ENCODE assay signal across 26 mouse cellular contexts in genomic region chr17:9754884-9755405, GRCm38 (mm10).
DNase-seq lines count a peak whose midpoint lies in the region; ATAC-seq and TF ChIP-seq lines count a peak whose summit lies in the region.
"Had no signal": no experiment of that assay in that cellular context is flagged by ENCODE, and none has a peak within 500 bp of the region (broad histone marks: within the 10 kb centered on the region; RNA-seq: fewer than 3 reads in every experiment).

No protein-coding gene starts in this region.

- no peak overlapping the region for H3K4me3 ChIP-seq in gastrocnemius, adult 2 months
- H3K4me3 ChIP-seq in layer of hippocampus, adult 2 months = no peak overlapping the region
- H3K4me3 ChIP-seq in midbrain, postnatal 0 days (ENCODE audit: low read depth, low read length) = no peak overlapping the region
- H3K4me3 ChIP-seq in midbrain, embryonic 14.5 days (replicated peaks; ENCODE audit: low read depth, low read length) = no peak overlapping the region
- H3K4me3 ChIP-seq: embryonic facial prominence, embryonic 15.5 days; forebrain, embryonic 10.5 days; heart, embryonic 15.5 days; limb, embryonic 13.5 days; midbrain, embryonic 12.5 days; myocyte had no signal

- H3K4me1 ChIP-seq in midbrain, postnatal 0 days (ENCODE audit: insufficient read depth, low read length) = no peaks in the 10 kb centered on the region
- H3K4me1 ChIP-seq in midbrain, embryonic 14.5 days (ENCODE audit: control insufficient read depth, insufficient read depth, low read length) = peaks cover 7% of the 10 kb centered on the region

- intact Hi-C loops in gastrocnemius, adult 2 months (cut with DNase I) = loop anchor here (5.0 to 10.0 kb wide), 4 partner anchors 730 to 1312 kb away; no protein-coding TSS in a partner anchor

- peak; percentile 15; the same call in 1 of the 2 replicates for TF ChIP-seq CTCF in gastrocnemius, adult 2 months (IDR thresholded peaks at IDR 0.05)
- peak; percentile 53 for TF ChIP-seq CTCF in layer of hippocampus, adult 2 months (conservative IDR thresholded peaks at IDR 0.05)
- peak; percentile 17; the same call in 1 of the 2 replicates for TF ChIP-seq CTCF in midbrain, postnatal 0 days (IDR thresholded peaks at IDR 0.05)

- no peak for DNase-seq in gastrocnemius, adult 2 months
- DNase-seq in gastrocnemius, postnatal 25 days = no peak
- no peak for DNase-seq in layer of hippocampus, adult 2 months (ENCODE audit: low spot score in 2 of 2)
- DNase-seq in layer of hippocampus, adult 8-10 months (ENCODE audit: low spot score in 2 of 2) = no peak
- no peak for DNase-seq in midbrain, postnatal 0 days (ENCODE audit: low spot score)
- DNase-seq in midbrain, embryonic 14.5 days = no peak
- DNase-seq in urinary bladder, postnatal 10 days (ENCODE audit: low spot score) = no peak
- no peak for DNase-seq in layer of hippocampus, adult 9-11 months
- DNase-seq: adrenal gland, postnatal 10 days; cerebellum, adult 11 months; cerebellum, postnatal 14 days; forebrain, postnatal 0 days; heart, postnatal 4 days; kidney, adult 18-20 months; lung, postnatal 4 days; thymus, postnatal 36 days had no signal

- H3K9me3 ChIP-seq in midbrain, postnatal 0 days (ENCODE audit: low read length) = no peaks in the 10 kb centered on the region
- no peaks in the 10 kb centered on the region for H3K9me3 ChIP-seq in midbrain, embryonic 14.5 days (ENCODE audit: control insufficient read depth, low read length)
- H3K9me3 ChIP-seq: embryonic facial prominence, embryonic 15.5 days; forebrain, embryonic 10.5 days; heart, embryonic 15.5 days; limb, embryonic 13.5 days; midbrain, embryonic 12.5 days had no signal

- no peaks in the 10 kb centered on the region for H3K36me3 ChIP-seq in midbrain, postnatal 0 days (ENCODE audit: insufficient read depth, low read length)
- H3K36me3 ChIP-seq in midbrain, embryonic 14.5 days (ENCODE audit: control insufficient read depth, insufficient read depth, low read length) = no peaks in the 10 kb centered on the region
- H3K36me3 ChIP-seq: embryonic facial prominence, embryonic 15.5 days; forebrain, embryonic 10.5 days; heart, embryonic 15.5 days; limb, embryonic 13.5 days; midbrain, embryonic 12.5 days had no signal

- H3K4me2 ChIP-seq in midbrain, postnatal 0 days (ENCODE audit: low read depth, low read length, poor library complexity, severe bottlenecking) = no peak overlapping the region
- no peak overlapping the region for H3K4me2 ChIP-seq in midbrain, embryonic 14.5 days (ENCODE audit: low read length)
- H3K4me2 ChIP-seq: embryonic facial prominence, embryonic 15.5 days; heart, embryonic 15.5 days; limb, embryonic 13.5 days; midbrain, embryonic 12.5 days had no signal

- no peak for ATAC-seq in midbrain, postnatal 0 days (ENCODE audit: low FRiP score)
- no peak for ATAC-seq in midbrain, embryonic 14.5 days (ENCODE audit: low FRiP score, low TSS enrichment)
- ATAC-seq: activated CD4-positive, CD25-positive, alpha-beta regulatory T cell, adult 4 months; CD4-positive, CD25-positive, alpha-beta regulatory T cell, adult 4 months; forebrain, postnatal 0 days; hindbrain, embryonic 16.5 days had no signal

- 85% methylated on average over 2 of the region's 2 CpGs for WGBS in midbrain, postnatal 0 days
- 85% methylated on average over 2 of the region's 2 CpGs for WGBS in midbrain, embryonic 14.5 days

- H3K27me3 ChIP-seq in midbrain, postnatal 0 days (ENCODE audit: insufficient read depth, low read length) = no peaks in the 10 kb centered on the region
- H3K27me3 ChIP-seq in midbrain, embryonic 14.5 days (ENCODE audit: control insufficient read depth, insufficient read depth, low read length) = no peaks in the 10 kb centered on the region
- H3K27me3 ChIP-seq: embryonic facial prominence, embryonic 15.5 days; heart, embryonic 15.5 days; limb, embryonic 13.5 days had no signal

- no peak overlapping the region for H3K27ac ChIP-seq in gastrocnemius, adult 2 months
- H3K27ac ChIP-seq in layer of hippocampus, adult 2 months = no peak overlapping the region; the same call in 1 of the 2 replicates
- no peak overlapping the region for H3K27ac ChIP-seq in midbrain, postnatal 0 days (ENCODE audit: low read depth, low read length)
- H3K27ac ChIP-seq in midbrain, embryonic 14.5 days (replicated peaks; ENCODE audit: low read depth, low read length) = no peak overlapping the region
- H3K27ac ChIP-seq: embryonic facial prominence, embryonic 15.5 days; forebrain, embryonic 10.5 days; heart, embryonic 15.5 days; limb, embryonic 13.5 days; liver, embryonic 14.5 days; midbrain, embryonic 12.5 days had no signal

- no peak overlapping the region for H3K9ac ChIP-seq in midbrain, postnatal 0 days (replicated peaks; ENCODE audit: low read length, poor library complexity, severe bottlenecking)
- H3K9ac ChIP-seq in midbrain, embryonic 14.5 days (replicated peaks; ENCODE audit: low read length) = no peak overlapping the region
- H3K9ac ChIP-seq: embryonic facial prominence, embryonic 15.5 days; forebrain, postnatal 0 days; heart, embryonic 15.5 days; limb, embryonic 13.5 days; liver, embryonic 14.5 days; midbrain, embryonic 12.5 days had no signal
